Mouse (Mus musculus) CH12.LX (cell line): ENCODE measurements around the gene Rpl18. TPM values are rescaled to one million over a fixed set of nuclear protein-coding genes. Genes with fewer than 3 reads are reported as not detected.

Experiments used
- DNase-seq: peaks from one replicate; pipeline ENCODE4 v3.0.0-alpha.2; 2013; ENCODE audit errors: extremely low read depth
- H3K27ac ChIP-seq: 2 replicates; pipeline ENCODE4 v1.5.1; 2012; ENCODE audit warnings: low read depth, mild to moderate bottlenecking, control low read depth, moderate library complexity; ENCODE audit not compliant: insufficient read depth
- H3K27me3 ChIP-seq: replicated peaks from 2 replicates; pipeline ENCODE3; 2012; ENCODE audit warnings: inconsistent platforms
- H3K36me3 ChIP-seq, 2 experiments: replicated peaks in 1 of 2; 2 replicates each; pipeline versions ENCODE3 to v1.6.1; 2012; ENCODE audit warnings: inconsistent platforms in 1 of 2, low read length in 1 of 2, mild to moderate bottlenecking in 1 of 2, mixed read lengths in 1 of 2, moderate library complexity in 1 of 2; ENCODE audit not compliant: control insufficient read depth in 1 of 2, insufficient read depth in 1 of 2
- H3K4me1 ChIP-seq, 2 experiments: 2 replicates each; pipeline ENCODE4 v1.6.1; 2012; ENCODE audit warnings: inconsistent platforms in 1 of 2, moderate library complexity in 1 of 2; ENCODE audit not compliant: insufficient read depth in 2 of 2, control insufficient read depth in 1 of 2
- H3K4me2 ChIP-seq: 2 replicates; pipeline ENCODE4 v1.6.1; 2012; ENCODE audit warnings: low read depth, mild to moderate bottlenecking, control low read depth; ENCODE audit not compliant: poor library complexity, insufficient read depth, severe bottlenecking
- H3K4me3 ChIP-seq, 3 experiments: fragments of 150-350 bp in 1 of 3; sonication (generic) in 1 of 3; replicated peaks in 1 of 3; 2 replicates each; pipeline versions ENCODE3 to v1.5.1; 2011 to 2012; ENCODE audit warnings: low read depth in 2 of 3, low read length in 2 of 3, mild to moderate bottlenecking in 2 of 3, moderate library complexity in 2 of 3, control low read depth in 1 of 3, improper control_type of control experiment in 1 of 3, inconsistent platforms in 1 of 3, mixed read lengths in 1 of 3; ENCODE audit not compliant: poor library complexity in 1 of 3
- H3K79me2 ChIP-seq: replicated peaks from 2 replicates; pipeline ENCODE4 v1.6.1; 2012; ENCODE audit warnings: mild to moderate bottlenecking, moderate library complexity; ENCODE audit not compliant: control insufficient read depth, poor library complexity, insufficient read depth, severe bottlenecking; ENCODE audit errors: extremely low read depth
- H3K9ac ChIP-seq: 2 replicates; pipeline ENCODE4 v1.6.1; 2012; ENCODE audit warnings: low read depth, mild to moderate bottlenecking, control low read depth, moderate library complexity; ENCODE audit not compliant: insufficient read depth
- H3K9me3 ChIP-seq: replicated peaks from 2 replicates; pipeline ENCODE3; 2012; ENCODE audit warnings: low read length, inconsistent platforms, mixed read lengths
- CTCF ChIP-seq, 2 experiments: IDR thresholded peaks in 1 of 2; conservative IDR thresholded peaks in 1 of 2; 2 replicates each; pipeline ENCODE4 v1.5.1; 2011 to 2012; ENCODE audit warnings: low read depth in 2 of 2, low read length in 2 of 2, improper control_type of control experiment in 1 of 2, inconsistent platforms in 1 of 2, mild to moderate bottlenecking in 1 of 2, moderate library complexity in 1 of 2
- ELF1 ChIP-seq: IDR thresholded peaks from 2 replicates; pipeline ENCODE4 v1.6.1; 2014; ENCODE audit warnings: low read depth, mild to moderate bottlenecking, inconsistent platforms, low read length, improper control_type of control experiment
- ETS1 ChIP-seq: conservative IDR thresholded peaks from 2 replicates; pipeline ENCODE4 v1.6.1; 2012; ENCODE audit warnings: low read depth, mild to moderate bottlenecking, inconsistent platforms, low read length, improper control_type of control experiment, moderate library complexity
- GABPA ChIP-seq: IDR thresholded peaks from 2 replicates; pipeline ENCODE4 v1.6.1; 2012; ENCODE audit warnings: low read depth, low read length, improper control_type of control experiment, inconsistent platforms; ENCODE audit not compliant: insufficient replicate concordance
- IRF4 ChIP-seq: IDR thresholded peaks from 2 replicates; pipeline ENCODE4 v1.6.1; 2014; ENCODE audit warnings: low read depth, mild to moderate bottlenecking, inconsistent platforms, low read length, improper control_type of control experiment
- JUN ChIP-seq: IDR thresholded peaks from 2 replicates; pipeline ENCODE4 v1.6.1; 2011; ENCODE audit warnings: low read depth, mild to moderate bottlenecking, low read length, improper control_type of control experiment, moderate library complexity; ENCODE audit not compliant: insufficient read depth
- MAX ChIP-seq: IDR thresholded peaks from 2 replicates; pipeline ENCODE4 v1.6.1; 2011; ENCODE audit warnings: low read length, improper control_type of control experiment
- MEF2A ChIP-seq: IDR thresholded peaks from 2 replicates; pipeline ENCODE4 v1.6.1; 2014; ENCODE audit warnings: low read depth, mild to moderate bottlenecking, inconsistent platforms, low read length, improper control_type of control experiment, borderline replicate concordance
- MXI1 ChIP-seq: IDR thresholded peaks from 2 replicates; pipeline ENCODE4 v1.6.1; 2011; ENCODE audit warnings: mild to moderate bottlenecking, low read depth, low read length, improper control_type of control experiment
- MYC ChIP-seq: IDR thresholded peaks from 2 replicates; pipeline ENCODE4 v1.6.1; 2011; ENCODE audit warnings: low read depth, mild to moderate bottlenecking, improper control_type of control experiment, low read length
- NELFE ChIP-seq: IDR thresholded peaks from 2 replicates; pipeline ENCODE4 v1.6.1; 2011; ENCODE audit warnings: low read depth, low read length, improper control_type of control experiment
- NRF1 ChIP-seq: IDR thresholded peaks from 2 replicates; pipeline ENCODE4 v1.6.1; 2014; ENCODE audit warnings: low read depth, mild to moderate bottlenecking, inconsistent platforms, low read length, improper control_type of control experiment, moderate library complexity
- PAX5 ChIP-seq: IDR thresholded peaks from 2 replicates; pipeline ENCODE4 v1.6.1; 2012; ENCODE audit warnings: low read length, inconsistent platforms, mixed read lengths
- RCOR1 ChIP-seq: conservative IDR thresholded peaks from 2 replicates; pipeline ENCODE4 v1.6.1; 2012; ENCODE audit warnings: low read depth, mild to moderate bottlenecking, inconsistent platforms, low read length, improper control_type of control experiment
- SIN3A ChIP-seq: IDR thresholded peaks from 2 replicates; pipeline ENCODE4 v1.6.1; 2012; ENCODE audit warnings: low read length, improper control_type of control experiment, inconsistent platforms
- TBP ChIP-seq: conservative IDR thresholded peaks from 2 replicates; pipeline ENCODE4 v1.6.1; 2011; ENCODE audit warnings: low read depth, low read length, improper control_type of control experiment
- USF1 ChIP-seq: IDR thresholded peaks from 2 replicates; pipeline ENCODE4 v1.6.1; 2014; ENCODE audit warnings: low read depth, mild to moderate bottlenecking, inconsistent platforms, low read length, improper control_type of control experiment
- USF2 ChIP-seq: conservative IDR thresholded peaks from 2 replicates; pipeline ENCODE4 v1.6.1; 2011; ENCODE audit warnings: low read depth, low read length, improper control_type of control experiment
- ZC3H11A ChIP-seq: IDR thresholded peaks from 2 replicates; pipeline ENCODE4 v1.6.1; 2012; ENCODE audit warnings: low read depth, mild to moderate bottlenecking, inconsistent platforms, low read length, improper control_type of control experiment
- ZKSCAN1 ChIP-seq: IDR thresholded peaks from 2 replicates; pipeline ENCODE4 v1.6.1; 2012; ENCODE audit warnings: low read depth, inconsistent platforms, low read length, improper control_type of control experiment, borderline replicate concordance
- ZMIZ1 ChIP-seq: IDR thresholded peaks from 2 replicates; pipeline ENCODE4 v1.6.1; 2012; ENCODE audit warnings: low read depth, mild to moderate bottlenecking, inconsistent platforms, low read length, improper control_type of control experiment
- ZNF384 ChIP-seq: IDR thresholded peaks from 2 replicates; pipeline ENCODE4 v1.6.1; 2012; ENCODE audit warnings: low read depth, low read length, improper control_type of control experiment, inconsistent platforms
- dilution Hi-C: fragments of 300-500 bp; cut with MboI; formaldehyde crosslinking; loops from 2 replicates; pipeline ENCODE4 v1.14.3; 2020; ENCODE audit warnings: low sequenced_read_pairs; ENCODE audit not compliant: extremely low pct_unique_long_range_greater_than_20kb, extremely low pct_ligation_motif_present
- in situ Hi-C: fragments of 300-500 bp; cut with MboI; formaldehyde crosslinking; loops from 3 replicates; pipeline ENCODE4 v1.14.3; 2019; ENCODE audit warnings: low sequenced_read_pairs, low pct_ligation_motif_present, low pct_unique_long_range_greater_than_20kb, mixed read lengths
- polyA plus RNA-seq: library from polyadenylated mRNA; unstranded; fragments of >175 nt; gene quantifications from 2 replicates; pipeline ENCODE4 v1.2.1, GENCODE M21; 2012; ENCODE audit warnings: low read depth; ENCODE audit not compliant: insufficient read length
- total RNA-seq, 2 experiments: library from RNA; depleted of rRNA; stranded (reverse); fragments of 300-350 nt in 1 of 2; fragments of >200 nt in 1 of 2; gene quantifications; 2 replicates each; pipeline ENCODE4 v1.2.3; 2012 to 2014

The Rpl18 gene
- total and polyA plus RNA-seq, 3 experiments: 2,393 to 3,766 (median 3,204) TPM

DNA sequence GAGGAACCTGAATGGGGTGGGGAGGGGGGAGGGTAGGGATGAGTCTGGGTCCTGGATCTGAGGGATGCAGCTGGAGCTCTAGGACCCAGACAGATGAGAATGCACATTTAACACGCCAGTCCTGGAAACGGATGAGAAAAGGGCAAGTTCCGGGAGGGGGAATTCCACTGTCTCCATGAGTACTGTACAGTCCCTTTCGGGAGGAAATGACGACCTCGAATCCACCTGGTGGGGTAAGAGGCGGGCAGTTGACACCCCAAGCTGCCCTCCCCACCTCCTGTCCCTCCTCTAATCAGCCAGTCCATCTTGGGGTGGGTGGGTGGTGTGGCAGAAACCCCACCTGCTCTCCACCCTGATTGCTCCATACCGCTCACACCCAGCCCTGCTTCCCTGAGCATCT, 50.7 kb downstream of the Rpl18 start:
- Histone ChIP-seq H3K79me2 (no peaks in the 10 kb centered on the region), H3K27ac (no peak overlapping the region), H3K9me3 (no peaks in the 10 kb centered on the region), H3K36me3 (no peaks in the 10 kb centered on the region), H3K4me2 (no peak overlapping the region), H3K27me3 (peaks cover 9% of the 10 kb centered on the region), H3K4me1 (peaks cover 10 to 16% of the 10 kb centered on the region in 2 experiments), H3K4me3 (no peak overlapping the region), H3K9ac (no peak overlapping the region)
- TF ChIP-seq PAX5: no peak
- TF ChIP-seq GABPA: no peak
- TF ChIP-seq MAX: no peak
- TF ChIP-seq ZC3H11A: no peak
- TF ChIP-seq CTCF (conservative IDR thresholded peaks at IDR 0.05 in 1 of 2, IDR thresholded peaks at IDR 0.05 in 1 of 2; ENCODE audit: low read depth in 2 of 2, low read length in 2 of 2): no peak
- no peak for TF ChIP-seq NELFE
- no peak for TF ChIP-seq USF1
- no peak for TF ChIP-seq NRF1
- TF ChIP-seq ZKSCAN1: no peak
- no peak for TF ChIP-seq JUN
- TF ChIP-seq MXI1: no peak
- in situ Hi-C loops (no loop called here), dilution Hi-C loops (no loop called here)
- DNase-seq: no peak

DNA sequence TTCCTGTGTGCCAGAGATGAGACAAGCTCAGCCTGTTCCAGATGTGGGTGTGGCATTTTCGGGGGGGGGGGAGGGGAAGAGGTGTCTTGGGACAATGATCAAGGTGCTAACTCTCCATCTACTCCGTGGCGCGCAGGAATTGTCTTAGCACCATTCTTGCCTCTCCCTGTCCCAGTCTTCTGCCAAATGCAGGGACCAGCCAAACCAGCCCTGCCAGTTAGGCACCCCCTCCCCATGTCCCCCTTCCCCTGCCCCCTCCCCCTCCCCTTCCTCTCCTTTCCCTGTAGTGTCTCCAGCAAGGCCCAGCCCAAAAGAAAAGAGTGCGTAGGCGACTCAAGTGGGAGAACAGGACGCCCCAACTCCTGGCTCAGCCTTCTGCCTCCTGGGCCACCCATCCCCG, 51.5 kb downstream of the Rpl18 start:
- dilution Hi-C loops (no loop called here), in situ Hi-C loops (no loop called here)
- no peaks in the 10 kb centered on the region for H3K79me2 ChIP-seq
- no peak for TF ChIP-seq NRF1
- no peak for TF ChIP-seq RCOR1
- TF ChIP-seq ETS1: no peak
- TF ChIP-seq MYC: no peak
- no peak for TF ChIP-seq ZMIZ1
- no peak for TF ChIP-seq MEF2A
- TF ChIP-seq ZKSCAN1: no peak
- no peak for TF ChIP-seq ZNF384
- TF ChIP-seq IRF4: no peak
- TF ChIP-seq MXI1: no peak
- no peak for TF ChIP-seq NELFE
- TF ChIP-seq MAX: no peak
- TF ChIP-seq USF2: no peak
- no peak for TF ChIP-seq ELF1
- no peak for TF ChIP-seq PAX5
- no peak for TF ChIP-seq TBP
- no peak for TF ChIP-seq SIN3A
- no peak overlapping the region for H3K9ac ChIP-seq
- no peaks in the 10 kb centered on the region for H3K36me3 ChIP-seq
- H3K27ac ChIP-seq: no peak overlapping the region
- peaks cover 12 to 18% of the 10 kb centered on the region in 2 experiments for H3K4me1 ChIP-seq
- peaks cover 8% of the 10 kb centered on the region for H3K27me3 ChIP-seq
- DNase-seq: no peak
- H3K4me2 ChIP-seq: no peak overlapping the region
- H3K4me3 ChIP-seq: no peak overlapping the region
- H3K9me3 ChIP-seq: no peaks in the 10 kb centered on the region
